Mouse (Mus musculus) cerebellum, adult 11-12 months (tissue): ENCODE results near the gene Cdhr5.
A peak's percentile ranks its signal among the peaks of the same experiment; 100 is the strongest.

Experiments
- DNase-seq: peaks from one replicate; pipeline ENCODE4 v3.0.0; 2022

Gene Cdhr5

GRCm38 (mm10) chr7:141222126-141222467, 54.5 kb downstream of the Cdhr5 start:
- no peak for DNase-seq

DNA sequence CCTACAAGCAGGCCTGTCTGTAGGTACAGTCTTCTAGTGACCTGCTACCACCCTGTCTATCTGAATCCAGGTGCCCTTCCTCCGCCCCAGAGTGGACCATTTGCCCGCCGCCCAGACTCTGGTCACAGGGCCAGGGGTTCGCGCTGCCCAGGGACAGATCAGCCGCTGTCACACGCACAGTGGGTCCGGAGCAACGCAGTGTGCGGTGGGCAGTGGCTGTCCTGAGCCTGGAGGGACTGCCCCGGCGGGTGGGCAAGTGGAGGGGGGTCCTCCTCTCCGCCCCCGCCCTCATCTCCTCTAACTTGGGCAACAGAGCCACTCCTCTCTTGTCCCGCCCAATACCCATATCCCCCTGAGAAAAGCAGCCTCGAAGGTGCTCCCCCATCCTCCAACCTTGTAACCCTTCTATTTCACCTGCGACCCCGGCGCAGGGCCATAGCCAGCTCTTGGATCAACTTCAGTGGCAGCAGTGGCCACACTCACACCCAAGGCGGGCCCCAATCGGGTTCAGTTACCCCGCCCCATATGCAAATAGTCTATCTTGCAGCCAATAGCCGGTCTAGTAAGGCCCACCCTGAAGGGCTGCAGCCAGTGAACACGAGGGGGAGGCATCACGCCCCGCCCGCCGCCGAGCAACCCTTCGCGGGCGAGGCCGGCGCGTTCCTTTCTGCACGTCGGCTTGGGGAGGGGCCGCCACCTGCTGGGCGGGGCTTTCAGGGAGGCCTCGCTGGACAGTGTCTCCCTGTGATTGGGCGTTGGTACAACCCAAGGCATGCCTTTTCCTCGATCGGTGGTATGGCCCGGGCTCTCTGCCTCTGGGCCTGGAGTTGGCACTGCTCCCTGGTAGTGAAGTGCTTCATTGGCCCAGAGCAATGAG, 55.1 kb downstream of the Cdhr5 start:
- peak; percentile 94 for DNase-seq

DNA sequence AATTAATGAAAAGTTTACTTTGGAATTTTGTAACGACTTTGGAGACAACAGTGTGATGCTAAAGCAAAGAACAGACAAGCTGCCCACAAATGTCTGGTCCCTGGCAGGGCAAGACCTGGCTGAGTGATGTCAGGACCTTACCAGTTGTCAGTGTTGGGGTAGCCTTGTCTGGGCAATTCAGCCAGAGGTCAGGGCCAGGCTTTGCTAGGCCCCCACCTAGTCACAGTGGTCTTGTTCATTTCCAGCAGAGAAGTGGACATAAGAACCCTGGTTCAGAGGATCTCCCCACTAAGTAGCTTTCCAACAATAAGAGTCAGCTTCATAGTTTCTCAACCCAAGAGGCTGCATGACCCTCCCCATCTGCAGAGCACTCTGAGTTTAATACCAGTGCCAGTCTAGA, 56.2 kb downstream of the Cdhr5 start:
- no peak for DNase-seq

DNA sequence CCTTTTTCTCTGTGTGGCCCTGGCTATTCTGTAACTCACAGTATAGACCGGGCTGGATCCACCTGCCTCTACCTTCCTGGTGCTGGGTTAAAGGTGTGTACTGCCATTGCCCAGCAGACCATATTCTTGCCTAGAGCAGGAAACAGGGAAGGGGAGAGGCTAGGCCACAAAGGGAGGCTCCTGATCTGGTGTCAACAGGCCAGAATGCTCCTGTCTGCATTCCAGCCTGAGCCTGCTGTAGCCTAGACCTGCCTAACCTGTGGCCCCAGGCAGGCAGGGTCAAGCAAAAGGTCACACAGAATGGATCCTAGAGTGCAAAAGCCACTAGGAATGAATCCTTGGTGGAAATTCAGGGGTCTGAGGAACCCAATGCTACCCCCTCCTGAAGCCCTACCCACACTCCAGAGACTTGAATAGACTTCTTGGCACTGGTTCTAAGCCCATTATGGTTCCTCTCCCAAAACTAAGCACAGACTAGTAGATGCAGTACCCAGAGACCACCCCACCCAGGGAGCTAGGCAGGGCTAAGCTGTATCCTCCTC, 57.0 kb downstream of the Cdhr5 start:
- DNase-seq, result no peak
